Mouse (Mus musculus): ENCODE measurements around the gene Aox2.

Gene Aox2

DNA sequence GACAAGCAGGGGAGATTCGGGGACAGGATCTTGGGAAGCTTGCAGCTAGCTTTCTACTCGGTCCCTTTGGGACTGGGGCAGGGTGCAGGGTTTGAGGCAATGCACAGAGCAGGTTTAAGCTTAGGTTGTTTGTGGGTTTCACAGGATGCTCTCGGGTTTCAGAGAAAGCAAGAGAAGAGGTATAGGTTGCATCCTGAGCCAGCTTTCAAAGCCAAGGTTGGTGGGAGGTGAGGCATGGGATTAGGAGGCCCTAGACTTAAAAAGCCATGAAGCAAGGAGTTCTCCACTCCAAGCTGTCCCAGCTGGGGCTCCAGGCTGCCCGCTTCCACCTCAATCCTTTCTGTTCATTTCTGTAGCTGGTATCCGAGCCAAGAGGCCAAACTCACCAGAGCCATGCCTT, at the start of gene Aox2:
TSS of gene Aox2 (plus strand) at position 301 of the 400 bp plus-strand sequence.
- no peak for DNase-seq

GRCm38 (mm10) chr1:58228916-58229315, 49.2 kb upstream of the Aox2 start:
- DNase-seq = no peak

DNA sequence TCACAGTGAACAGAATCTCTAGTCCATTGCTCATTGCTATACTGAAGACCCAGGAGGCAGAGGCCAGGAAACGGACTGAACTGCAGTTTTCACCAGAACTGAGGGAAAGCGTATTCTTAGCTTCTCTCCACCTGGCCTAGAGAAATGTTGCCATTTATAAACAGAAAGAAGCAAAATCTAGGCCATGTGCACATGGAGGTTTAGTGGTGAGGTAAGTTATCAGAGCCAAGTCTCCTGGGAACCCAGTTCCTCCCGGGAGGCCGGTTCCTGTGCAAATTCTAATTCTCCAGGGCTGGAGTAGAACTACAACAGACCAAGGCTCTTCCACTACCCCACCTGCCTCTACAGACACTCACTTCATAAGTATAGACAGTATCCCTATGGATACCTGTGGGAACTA, 48.4 kb upstream of the Aox2 start:
- DNase-seq = no peak

- DNase-seq = no peak
Observed at GRCm38 (mm10) chr1:58230542-58230941, 47.6 kb upstream of the Aox2 start.

- DNase-seq = no peak
Observed at GRCm38 (mm10) chr1:58235405-58235804, 42.7 kb upstream of the Aox2 start.

DNA sequence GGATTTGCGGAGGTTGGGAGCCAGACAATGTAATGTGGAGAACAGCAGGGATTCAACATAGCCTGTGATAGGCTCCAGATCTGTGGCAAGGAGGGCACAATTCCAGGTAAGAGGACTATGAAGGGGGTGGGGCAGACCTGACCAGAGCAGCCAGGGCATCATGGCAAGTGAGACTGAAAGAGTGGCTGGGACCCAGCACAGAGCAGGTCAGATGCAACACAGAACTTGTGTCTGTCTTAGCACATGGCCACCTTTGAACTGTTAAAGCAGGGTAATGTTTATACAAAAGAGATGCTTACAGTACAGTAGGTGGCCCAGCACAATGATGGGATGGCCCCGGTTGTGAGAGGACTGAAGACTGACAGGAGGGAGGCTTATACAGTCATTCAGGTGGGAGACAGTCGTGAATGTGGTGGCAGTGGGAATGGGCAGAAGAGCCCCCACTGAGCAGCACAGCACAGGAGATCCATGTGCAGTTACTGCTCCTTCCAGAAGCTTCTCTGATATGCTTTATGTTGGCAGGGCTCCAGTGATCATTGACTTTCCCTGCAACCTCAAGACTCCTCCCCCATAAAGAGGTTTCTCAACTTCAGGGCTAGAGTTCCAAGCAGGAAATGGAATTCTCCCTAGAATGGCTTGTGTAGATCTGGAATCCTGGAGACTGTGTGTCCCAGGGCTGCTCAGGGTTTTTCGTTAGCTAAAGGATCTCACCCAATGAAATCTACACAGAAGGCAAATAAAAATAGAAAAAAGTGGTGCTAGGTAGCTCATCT, 40.4 kb upstream of the Aox2 start:
- no peak for DNase-seq

- no peak for DNase-seq
Observed at GRCm38 (mm10) chr1:58238440-58238839, 39.7 kb upstream of the Aox2 start.

- DNase-seq = no peak
Observed at GRCm38 (mm10) chr1:58238961-58239360, 39.2 kb upstream of the Aox2 start.

DNA sequence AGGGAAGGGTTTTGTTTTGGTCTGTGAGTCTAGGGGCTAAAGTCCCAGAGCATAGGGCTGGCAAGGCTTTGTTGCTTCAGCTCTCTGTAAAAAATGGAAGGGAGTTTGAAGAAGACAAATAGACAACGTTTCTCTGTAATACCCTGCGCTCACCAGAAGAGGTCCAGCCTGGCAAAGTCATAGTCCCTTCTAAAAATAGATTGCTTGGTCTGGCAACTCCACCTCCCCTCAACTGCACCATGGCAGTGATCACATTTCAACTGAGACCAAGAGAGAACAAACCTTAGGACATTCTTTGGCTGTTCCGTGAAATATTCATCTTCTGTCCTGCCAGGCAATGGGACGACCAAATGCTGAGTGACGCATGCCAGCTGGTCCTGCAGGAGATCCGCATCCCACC, 37.8 kb upstream of the Aox2 start:
- DNase-seq = peak; percentile 27 to 47

DNA sequence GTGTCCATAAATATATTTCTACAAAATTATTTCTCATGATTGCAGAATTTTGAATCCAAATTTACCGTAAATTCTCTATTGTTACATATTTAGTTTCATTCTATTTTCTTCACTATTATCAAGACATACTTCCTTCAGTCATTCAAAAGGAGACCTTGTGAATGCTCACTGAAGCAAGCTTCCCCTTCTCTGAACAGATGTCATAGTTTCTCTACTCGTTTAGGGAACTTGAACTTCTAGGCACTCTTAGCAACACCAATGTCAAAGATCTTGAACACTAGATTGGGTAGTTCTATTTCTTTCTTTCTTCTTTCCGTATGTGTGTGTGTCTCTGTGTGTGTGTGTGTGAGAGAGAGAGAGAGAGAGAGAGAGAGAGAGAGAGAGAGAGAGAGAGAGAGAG, 33.6 kb upstream of the Aox2 start:
- no peak for DNase-seq

GRCm38 (mm10) chr1:58248518-58248917, 29.6 kb upstream of the Aox2 start:
- DNase-seq = no peak

DNA sequence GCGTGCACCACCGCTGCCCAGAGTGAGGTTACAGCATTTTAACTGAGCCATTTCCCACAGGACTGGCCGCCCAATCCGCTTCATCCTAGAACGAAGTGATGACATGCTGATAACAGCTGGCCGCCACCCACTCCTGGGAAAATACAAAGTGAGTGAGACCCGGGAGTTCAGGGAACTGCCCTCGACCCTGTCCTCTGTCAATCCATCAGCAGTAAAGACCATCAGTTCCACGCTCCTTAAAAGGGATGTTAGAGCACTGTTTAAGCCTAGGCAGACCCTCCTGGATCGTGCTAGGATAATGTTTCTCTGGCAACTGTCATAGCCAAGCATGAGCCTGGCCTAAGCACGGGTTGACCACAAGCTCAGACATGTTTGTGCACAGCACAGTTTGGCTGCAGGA, 24.7 kb upstream of the Aox2 start:
- DNase-seq = no peak

GRCm38 (mm10) chr1:58257195-58257991, 20.7 kb upstream of the Aox2 start:
- no peak for DNase-seq

- no peak for DNase-seq
Observed at GRCm38 (mm10) chr1:58260311-58260710, 17.8 kb upstream of the Aox2 start.

DNA sequence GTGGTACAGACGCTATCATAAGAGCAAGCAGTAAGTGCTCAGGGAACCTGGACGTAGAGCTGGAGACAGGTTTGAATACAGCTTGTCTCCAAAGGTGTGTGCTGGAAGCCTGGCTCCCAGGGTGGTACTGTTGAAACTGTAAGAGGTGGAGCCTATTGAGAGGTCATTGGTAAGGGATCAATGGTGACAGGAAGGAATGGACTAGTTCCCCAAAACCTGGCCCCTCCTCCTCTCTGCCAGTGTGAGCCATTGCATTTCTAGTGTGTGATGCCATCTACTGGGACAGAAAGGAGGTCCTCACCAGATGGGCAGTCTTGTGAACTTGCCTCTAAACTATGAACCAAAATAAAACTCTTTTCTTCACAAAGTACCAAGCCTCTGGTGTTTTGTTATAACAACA, 9.9 kb upstream of the Aox2 start:
- DNase-seq = no peak

GRCm38 (mm10) chr1:58270807-58271569, 7.1 kb upstream of the Aox2 start:
- peak; percentile 73 to 79 for DNase-seq

GRCm38 (mm10) chr1:58275879-58276278, 2.2 kb upstream of the Aox2 start:
- DNase-seq = no peak

DNA sequence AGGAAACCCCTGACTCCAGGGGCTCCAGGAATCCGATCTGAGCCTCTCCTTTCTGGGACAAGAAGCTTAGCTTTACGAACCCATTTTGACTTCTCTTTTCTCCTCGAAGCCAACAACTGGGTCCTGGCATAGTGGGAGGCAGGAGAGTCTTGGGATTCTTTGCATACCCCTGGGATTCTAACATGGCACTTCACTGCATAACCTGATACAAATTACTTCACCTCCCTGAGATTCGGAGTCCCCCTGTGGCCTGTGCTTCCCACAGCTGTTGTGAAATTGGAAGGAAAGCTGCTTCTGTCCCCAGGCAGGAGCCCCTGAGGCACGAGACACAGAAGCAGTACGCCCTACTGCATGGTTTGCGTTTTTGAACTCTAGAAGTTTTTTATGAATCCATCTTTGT, 387 bp downstream of the Aox2 start:
- no peak for DNase-seq

- DNase-seq = no peak
Observed at GRCm38 (mm10) chr1:58280381-58280780, 2.3 kb downstream of the Aox2 start.

DNA sequence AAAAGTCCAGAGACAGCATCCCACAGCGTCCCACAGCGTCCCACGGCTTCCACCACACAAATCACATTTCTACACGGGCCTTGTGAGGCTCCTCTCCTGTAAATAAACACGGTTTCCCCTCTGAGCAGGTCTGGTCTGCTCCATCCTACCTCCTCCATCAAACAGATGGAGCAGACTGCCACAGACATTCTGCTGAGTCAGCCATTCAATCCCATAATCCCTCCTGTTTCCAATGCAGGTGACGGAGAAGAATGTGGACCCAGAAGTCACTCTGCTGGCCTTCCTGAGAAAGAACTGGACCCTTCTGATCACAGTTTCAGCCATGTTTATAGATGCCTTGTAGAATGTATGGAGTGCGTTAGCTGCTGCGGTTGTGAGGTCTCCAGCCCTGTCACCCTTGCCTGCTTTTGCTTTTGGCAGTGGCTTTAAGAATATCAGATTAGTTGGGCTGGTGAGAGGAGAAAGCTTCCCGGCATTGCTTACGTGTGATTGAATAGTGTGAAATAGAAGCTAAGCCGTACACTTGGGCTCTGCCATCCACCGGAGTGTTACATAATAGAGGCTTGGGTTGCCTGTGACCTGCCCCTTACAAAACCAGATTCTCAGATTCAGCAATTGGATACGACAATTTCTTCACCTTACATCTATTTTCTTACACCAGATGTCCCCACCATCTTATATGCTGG, 3.0 kb downstream of the Aox2 start:
- no peak for DNase-seq

DNA sequence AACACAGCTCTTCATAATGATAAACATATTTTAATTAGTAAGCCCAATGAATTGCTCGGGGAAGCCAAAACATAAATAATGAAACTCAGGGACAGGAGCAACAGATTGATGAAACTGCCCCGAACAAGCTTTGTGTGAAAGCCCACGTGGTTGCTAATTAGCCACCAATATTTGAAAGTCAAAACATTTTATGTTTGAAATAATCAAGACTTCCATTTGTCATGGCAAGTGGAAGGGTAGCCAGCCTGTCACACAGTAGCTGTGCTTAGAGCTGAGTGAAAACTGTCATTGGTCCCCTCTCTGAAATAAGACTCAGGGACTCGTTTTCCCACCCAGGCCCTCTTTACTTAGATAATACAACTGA, 3.5 kb downstream of the Aox2 start:
- DNase-seq = no peak

DNA sequence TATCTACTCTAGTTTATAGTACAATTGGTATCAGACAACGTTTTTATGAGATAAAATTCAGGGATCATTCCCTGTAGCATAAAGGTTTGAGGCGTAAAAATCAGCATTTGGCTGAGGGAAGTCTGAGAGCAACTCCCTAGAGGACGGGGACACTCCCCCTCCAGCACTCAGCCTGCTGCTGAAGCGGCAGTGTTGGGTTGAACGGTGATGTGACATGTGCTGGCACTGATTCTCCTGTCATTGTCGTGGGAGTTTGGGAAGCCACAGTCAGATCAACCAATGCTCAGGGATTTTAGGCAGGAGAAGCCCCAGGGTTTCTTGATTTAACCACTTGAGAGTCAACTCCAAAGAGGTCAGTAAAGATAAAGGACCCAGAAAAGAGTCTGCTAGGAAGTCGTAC, 6.4 kb downstream of the Aox2 start:
- DNase-seq = no peak

DNA sequence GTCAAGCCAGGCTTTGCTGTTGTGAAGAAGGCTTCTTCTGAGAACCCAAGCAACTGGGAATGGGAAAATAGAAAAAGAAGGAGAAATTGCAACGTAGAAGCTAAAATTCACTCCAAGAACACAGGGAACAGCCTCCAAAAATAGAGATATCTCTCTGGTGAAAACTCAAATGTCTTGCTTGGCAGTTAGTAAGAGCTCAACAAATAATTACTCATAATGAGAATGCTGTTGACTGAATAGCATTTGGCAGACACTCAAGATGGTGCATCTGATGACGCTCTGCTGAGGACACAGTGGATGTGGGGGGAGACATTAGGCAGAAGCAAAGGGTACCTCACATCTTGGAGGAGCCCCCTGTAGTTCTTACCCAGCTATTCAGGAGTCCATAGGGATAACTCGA, 10.0 kb downstream of the Aox2 start:
- no peak for DNase-seq

Data from cerebellum, postnatal 14 days (tissue).